Mouse (Mus musculus) cerebellum, adult 2 months (tissue): ENCODE data around the gene B3gnt8.

ENCODE experiments used
- CTCF ChIP-seq: fragments of 200-500 bp; IDR thresholded peaks from 2 replicates; pipeline ENCODE4 v1.5.1; 2011; ENCODE audit warnings: low read depth, mild to moderate bottlenecking, control low read depth, low read length, moderate library complexity, borderline replicate concordance; ENCODE audit not compliant: insufficient read depth
- POLR2A ChIP-seq: fragments of 200-500 bp; IDR thresholded peaks from 2 replicates; pipeline ENCODE4 v1.6.1; 2011; ENCODE audit warnings: low read length, control low read depth, borderline replicate concordance; ENCODE audit not compliant: insufficient read depth

GRCm38 (mm10) chr7:25652244-25652759 is 25.8 kb downstream of the B3gnt8 start:
- no peak for TF ChIP-seq CTCF
- no peak for TF ChIP-seq POLR2A
